Mouse (Mus musculus) megakaryocyte, embryonic 14.5 days (primary cell): ENCODE data around the gene Spns3.

ENCODE experiments used
- FLI1 ChIP-seq: IDR thresholded peaks from 2 replicates; pipeline ENCODE4 v1.6.1; 2012; ENCODE audit warnings: low read length, inconsistent platforms, mixed read lengths
- GATA1 ChIP-seq: IDR thresholded peaks from 3 replicates; pipeline ENCODE4 v1.6.1; 2012; ENCODE audit warnings: mixed read lengths, low read length, inconsistent platforms, borderline replicate concordance

- TF ChIP-seq GATA1: no peak
- no peak for TF ChIP-seq FLI1
These were observed 72.1 kb downstream of the Spns3 start for GRCm38 (mm10) chr11:72478228-72478627.
